Mouse (Mus musculus): ENCODE measurements at regions not wholly inside any gene's neighbourhood (a gene's known extent, or its start where the extent isn't known, plus 50 kb on each side); places are given as distances from the start of the nearest gene placed in this dataset.

- TF ChIP-seq POLR2A (IDR thresholded peaks at IDR 0.05; ENCODE audit: insufficient read length, low read depth) (no peak), MYOG (IDR thresholded peaks at IDR 0.05; ENCODE audit: control insufficient read depth in 1 of 3, insufficient read depth in 1 of 3, insufficient read length in 2 of 3, low read depth in 2 of 3) (no peak), MYOD1 (IDR thresholded peaks at IDR 0.05; ENCODE audit: control insufficient read depth in 1 of 3, insufficient read length in 2 of 3, low read depth in 2 of 3) (no peak), CEBPB (IDR thresholded peaks at IDR 0.05; ENCODE audit: insufficient read depth, poor library complexity, severe bottlenecking) (no peak)
Measured at GRCm38 (mm10) chr8:34300331-34300903, 188.9 kb upstream of the Gm10131 start.
